Mouse (Mus musculus): ENCODE measurements around the gene Stk4.

- no peak for TF ChIP-seq CTCF (IDR thresholded peaks at IDR 0.05; ENCODE audit: extremely low read depth, insufficient read depth, low read length)
- TF ChIP-seq POLR2A (IDR thresholded peaks at IDR 0.05; ENCODE audit: extremely low read depth, insufficient read depth, low read length): no peak
These were observed 12.1 kb downstream of the Stk4 start for GRCm38 (mm10) chr2:164082175-164082574.

All from cortical plate, adult 2 months (tissue).